Mouse (Mus musculus) olfactory bulb, adult 2 months (tissue): ENCODE results near the gene D430041D05Rik.

ENCODE experiments used
- CTCF ChIP-seq: fragments of 200-500 bp; IDR thresholded peaks from 2 replicates; pipeline ENCODE4 v1.5.1; 2012; ENCODE audit warnings: low read depth, mild to moderate bottlenecking, low read length, moderate library complexity; ENCODE audit not compliant: insufficient read depth
- POLR2A ChIP-seq: fragments of 200-500 bp; IDR thresholded peaks from 2 replicates; pipeline ENCODE4 v1.6.1; 2012; ENCODE audit warnings: mild to moderate bottlenecking, low read depth, low read length, moderate library complexity; ENCODE audit not compliant: insufficient read depth

DNA sequence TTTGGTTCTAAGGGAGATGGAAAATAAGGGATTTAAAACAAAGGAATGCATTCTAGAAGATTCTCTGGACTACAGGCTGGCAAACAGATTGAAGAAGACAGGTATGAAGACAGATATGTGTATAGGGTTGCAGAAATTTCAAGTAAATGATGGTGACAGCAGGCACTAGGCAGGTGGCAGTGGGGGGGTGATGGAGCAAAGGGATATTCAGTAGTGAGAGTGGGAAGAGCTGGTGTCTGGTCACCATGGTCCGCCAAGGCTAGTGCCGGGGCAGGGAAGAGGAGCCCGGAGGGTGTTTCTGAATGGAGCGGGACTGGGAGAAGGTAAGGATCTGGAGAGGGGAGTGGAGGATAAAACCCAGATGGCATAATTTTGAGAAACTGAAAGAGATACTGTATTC is 157.5 kb downstream of the D430041D05Rik start:
- TF ChIP-seq POLR2A (no peak), CTCF (no peak)
